Mouse (Mus musculus) liver, embryonic 14.5 days (tissue): ENCODE data around the gene Ptpa. TPM values are rescaled to one million over a fixed set of nuclear protein-coding genes. Genes with fewer than 3 reads are reported as not detected.

ENCODE experiments used
- ATAC-seq: fragments of 200-750 bp; cut with Nextera tagmentation; 2 replicates; pipeline ENCODE4 v1.8.0; 2017; ENCODE audit warnings: moderate number of reproducible peaks, mild to moderate bottlenecking, moderate library complexity; ENCODE audit not compliant: insufficient read depth
- DNase-seq, 3 experiments: peaks; one replicate each; pipeline ENCODE4 v3.0.0-alpha.2; 2012 to 2013; ENCODE audit warnings: low read depth in 3 of 3, low spot score in 3 of 3
- H3K27ac ChIP-seq: fragments of 300-500 bp; sonication (generic); 2 replicates; pipeline ENCODE4 v1.5.1; 2014; ENCODE audit warnings: moderate library complexity, mild to moderate bottlenecking, control low read depth, inconsistent platforms
- H3K27me3 ChIP-seq: fragments of 300-500 bp; sonication (generic); 2 replicates; pipeline ENCODE4 v1.6.1; 2014; ENCODE audit warnings: mild to moderate bottlenecking, low read length, moderate library complexity; ENCODE audit not compliant: control insufficient read depth, insufficient read depth
- H3K36me3 ChIP-seq: fragments of 300-500 bp; sonication (generic); replicated peaks from 2 replicates; pipeline ENCODE4 v1.6.1; 2014; ENCODE audit warnings: low read depth; ENCODE audit not compliant: control insufficient read depth, insufficient read depth
- H3K4me1 ChIP-seq, 2 experiments: fragments of 200-500 bp in 1 of 2; fragments of 300-500 bp in 1 of 2; sonication (generic) in 1 of 2; replicated peaks; 2 replicates each; pipeline ENCODE4 v1.6.1; 2012 to 2014; ENCODE audit warnings: antibody characterized with exemption in 1 of 2, inconsistent platforms in 1 of 2, low read length in 1 of 2; ENCODE audit not compliant: control insufficient read depth in 2 of 2, insufficient read depth in 2 of 2
- H3K4me2 ChIP-seq: fragments of 300-500 bp; sonication (generic); 2 replicates; pipeline ENCODE4 v1.6.1; 2014; ENCODE audit warnings: low read depth, mild to moderate bottlenecking, control low read depth, moderate library complexity
- H3K4me3 ChIP-seq, 2 experiments: fragments of 200-500 bp in 1 of 2; fragments of 300-500 bp in 1 of 2; sonication (generic) in 1 of 2; 2 replicates each; pipeline ENCODE4 v1.5.1; 2012 to 2014; ENCODE audit warnings: low read depth in 2 of 2, low read length in 2 of 2, mild to moderate bottlenecking in 2 of 2, control low read depth in 1 of 2, inconsistent platforms in 1 of 2, moderate library complexity in 1 of 2; ENCODE audit not compliant: insufficient read depth in 1 of 2
- H3K9ac ChIP-seq: fragments of 300-500 bp; sonication (generic); replicated peaks from 2 replicates; pipeline ENCODE4 v1.6.1; 2014; ENCODE audit warnings: mild to moderate bottlenecking, control low read depth, moderate library complexity
- H3K9me3 ChIP-seq: fragments of 300-500 bp; sonication (generic); 2 replicates; pipeline ENCODE4 v1.6.1; 2016; ENCODE audit warnings: low read length, mixed read lengths; ENCODE audit not compliant: control insufficient read depth
- CTCF ChIP-seq: IDR thresholded peaks from 2 replicates; pipeline ENCODE4 v1.5.1; 2016; ENCODE audit warnings: antibody characterized with exemption, low read depth, control low read depth
- EP300 ChIP-seq: IDR thresholded peaks from 2 replicates; pipeline ENCODE4 v1.6.1; 2016; ENCODE audit warnings: antibody characterized with exemption, low read depth
- WGBS: fragments of 180-500 bp; shearing (Covaris S2); extraction: QIAGEN DNeasy Blood & Tissue Kit; methylation state at CpG from one replicate; pipeline ENCODE4 v1.1.7; 2014; ENCODE audit not compliant: insufficient replicate concordance; 5-methylcytosine and 5-hydroxymethylcytosine counted together
- polyA plus RNA-seq, 2 experiments: library from polyadenylated mRNA; depleted of rRNA in 1 of 2; stranded (reverse) in 1 of 2; unstranded in 1 of 2; fragments of >200 nt; fragmentation: Nextera tagmentation in 1 of 2; extraction: Ambion mirVana in 1 of 2; gene quantifications; 2 replicates each; pipeline versions ENCODE4 v1.2.1 to v1.2.3; 2012 to 2014

The Ptpa gene
- polyA plus RNA-seq (2012; rRNA removed) (78.2 and 103 TPM in 2 replicates), polyA plus RNA-seq (2014; fragmentation: Nextera tagmentation; extraction: Ambion mirVana) (63.3 and 63.5 TPM in 2 replicates)

- Histone ChIP-seq H3K27ac (peak within 1 kb of the TSS; percentile 98), H3K4me1 (peaks cover 24 to 29% of the 10 kb centered on the region in 2 experiments), H3K4me2 (peak within 1 kb of the TSS; percentile 90), H3K36me3 (peaks cover 9% of the 10 kb centered on the region), H3K4me3 (peak within 1 kb of the TSS; percentile 76 to 80), H3K9me3 (no peaks in the 10 kb centered on the region), H3K27me3 (no peaks in the 10 kb centered on the region), H3K9ac (peak within 1 kb of the TSS; percentile 88)
- DNase-seq (peak; percentile 76 to 78 (median 77)), ATAC-seq (peak; percentile 76)
- no peak; the same call in 1 of the 2 replicates for TF ChIP-seq EP300
- no peak for TF ChIP-seq CTCF
- WGBS, result under 1% methylated on average over 67 of the region's 67 CpGs
Measured at GRCm38 (mm10) chr2:30415936-30416648, at the start of gene Ptpa. Gene Ptpa, plus strand, starts transcription at chr2:30416039.

DNA sequence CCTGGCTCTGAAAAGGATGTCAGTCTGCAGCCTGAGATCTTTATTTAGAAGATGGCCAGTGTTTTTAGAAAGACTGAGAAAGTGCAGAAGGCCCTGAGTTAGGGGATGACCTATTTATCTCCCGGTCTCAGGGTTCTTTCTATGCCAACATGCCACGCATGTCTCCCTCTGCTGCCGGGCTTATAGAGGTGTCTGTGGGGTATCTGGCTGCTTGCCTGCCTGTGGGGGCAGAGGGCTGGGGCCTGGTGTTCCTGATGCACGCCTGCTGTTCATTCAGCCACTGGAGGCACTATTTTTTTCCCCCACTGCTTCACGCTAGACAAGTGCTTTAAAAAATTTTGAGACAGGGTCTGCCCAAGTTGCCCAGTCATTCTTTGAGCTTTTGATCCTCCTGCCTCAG, 49.6 kb upstream of the Ptpa start:
- Histone ChIP-seq H3K4me2 (no peak overlapping the region), H3K9me3 (no peaks in the 10 kb centered on the region; the same call in 1 of the 2 replicates), H3K27me3 (no peaks in the 10 kb centered on the region), H3K27ac (no peak overlapping the region), H3K4me3 (no peak overlapping the region), H3K36me3 (peaks cover 8% of the 10 kb centered on the region), H3K4me1 (peaks cover 10 to 11% of the 10 kb centered on the region in 2 experiments), H3K9ac (no peak overlapping the region)
- ATAC-seq (no peak), DNase-seq (no peak)
- no peak for TF ChIP-seq EP300
- no peak for TF ChIP-seq CTCF
- 67% methylated on average over 5 of the region's 5 CpGs for WGBS

GRCm38 (mm10) chr2:30371544-30371943, 44.3 kb upstream of the Ptpa start:
- no peak overlapping the region for H3K4me2 ChIP-seq
- H3K4me3 ChIP-seq, result no peak overlapping the region
- peaks cover 26% of the 10 kb centered on the region for H3K36me3 ChIP-seq
- H3K27ac ChIP-seq, result no peak overlapping the region
- no peaks in the 10 kb centered on the region for H3K27me3 ChIP-seq
- WGBS, result 84% methylated on average over 8 of the region's 8 CpGs
- no peak for DNase-seq
- no peaks in the 10 kb centered on the region for H3K4me1 ChIP-seq
- no peak for ATAC-seq
- H3K9ac ChIP-seq, result no peak overlapping the region
- no peaks in the 10 kb centered on the region for H3K9me3 ChIP-seq
- TF ChIP-seq CTCF, result no peak
- no peak for TF ChIP-seq EP300

GRCm38 (mm10) chr2:30372726-30373125, 43.1 kb upstream of the Ptpa start:
- no peaks in the 10 kb centered on the region for H3K27me3 ChIP-seq
- no peaks in the 10 kb centered on the region for H3K4me1 ChIP-seq
- H3K36me3 ChIP-seq, result peaks cover 28% of the 10 kb centered on the region
- H3K9me3 ChIP-seq, result no peaks in the 10 kb centered on the region
- H3K4me3 ChIP-seq, result no peak overlapping the region
- H3K9ac ChIP-seq, result no peak overlapping the region
- H3K27ac ChIP-seq, result no peak overlapping the region
- WGBS, result 87% methylated on average over 5 of the region's 5 CpGs
- H3K4me2 ChIP-seq, result no peak overlapping the region
- DNase-seq, result no peak
- no peak for ATAC-seq
- no peak for TF ChIP-seq CTCF
- TF ChIP-seq EP300, result no peak

GRCm38 (mm10) chr2:30375893-30376292, 39.9 kb upstream of the Ptpa start:
- Histone ChIP-seq H3K27ac (no peak overlapping the region), H3K9me3 (no peaks in the 10 kb centered on the region), H3K9ac (no peak overlapping the region), H3K4me3 (no peak overlapping the region), H3K36me3 (peaks cover 24% of the 10 kb centered on the region), H3K4me2 (no peak overlapping the region), H3K27me3 (no peaks in the 10 kb centered on the region), H3K4me1 (peaks cover 5 to 18% of the 10 kb centered on the region in 2 experiments)
- 76% methylated on average over 10 of the region's 10 CpGs for WGBS
- ATAC-seq, result no peak
- no peak for TF ChIP-seq EP300
- TF ChIP-seq CTCF, result no peak
- no peak for DNase-seq
